Mouse (Mus musculus): ENCODE measurements around the gene Hivep3.

- TF ChIP-seq POLR2A (IDR thresholded peaks at IDR 0.05; ENCODE audit: low read depth, low read length): no peak
- no peak for TF ChIP-seq CTCF (conservative IDR thresholded peaks at IDR 0.05; ENCODE audit: insufficient read depth, insufficient read length, low read depth, low read length)
Observed at GRCm38 (mm10) chr4:119977817-119978491, 244.4 kb downstream of the Hivep3 start.
